Mouse (Mus musculus): ENCODE measurements around the gene Snx29. TPM values are rescaled to one million over a fixed set of nuclear protein-coding genes. Genes with fewer than 3 reads are reported as not detected.
A peak's percentile ranks its signal among the peaks of the same experiment; 100 is the strongest.

The Snx29 gene
- total and polyA plus RNA-seq, 3 experiments = 1.2 to 3.2 (median 3.1) TPM

GRCm38 (mm10) chr16:11659111-11659720 lies 336.5 kb downstream of the Snx29 start (continued):
- TF ChIP-seq IRF4 (IDR thresholded peaks at IDR 0.05; ENCODE audit: low read depth, low read length) (peak; percentile 80), ZC3H11A (IDR thresholded peaks at IDR 0.05; ENCODE audit: low read depth, low read length) (no peak), NELFE (IDR thresholded peaks at IDR 0.05; ENCODE audit: low read depth, low read length) (0 out of 2 replicates have a peak, but pooled peaks have one; percentile 34), TCF12 (IDR thresholded peaks at IDR 0.05; ENCODE audit: low read depth, low read length) (peak; percentile 55; the same call in 1 of the 2 replicates), NRF1 (IDR thresholded peaks at IDR 0.05; ENCODE audit: low read depth, low read length) (peak; percentile 22; the same call in 1 of the 2 replicates), RCOR1 (conservative IDR thresholded peaks at IDR 0.05; ENCODE audit: low read depth, low read length) (peak; percentile 22; the same call in 1 of the 2 replicates), ELF1 (IDR thresholded peaks at IDR 0.05; ENCODE audit: low read depth, low read length) (no peak), E2F4 (IDR thresholded peaks at IDR 0.05; ENCODE audit: insufficient replicate concordance, low read depth, low read length) (no peak), CHD1 (IDR thresholded peaks at IDR 0.05; ENCODE audit: low read depth, low read length) (no peak), CHD2 (IDR thresholded peaks at IDR 0.05; ENCODE audit: low read length) (peak; percentile 25; the same call in 1 of the 2 replicates), TBP (conservative IDR thresholded peaks at IDR 0.05; ENCODE audit: low read depth, low read length) (peak; percentile 61; the same call in 1 of the 2 replicates), MXI1 (IDR thresholded peaks at IDR 0.05; ENCODE audit: low read depth, low read length) (no peak), JUN (IDR thresholded peaks at IDR 0.05; ENCODE audit: insufficient read depth, low read depth, low read length) (peak; percentile 50; the same call in 1 of the 2 replicates)

DNA sequence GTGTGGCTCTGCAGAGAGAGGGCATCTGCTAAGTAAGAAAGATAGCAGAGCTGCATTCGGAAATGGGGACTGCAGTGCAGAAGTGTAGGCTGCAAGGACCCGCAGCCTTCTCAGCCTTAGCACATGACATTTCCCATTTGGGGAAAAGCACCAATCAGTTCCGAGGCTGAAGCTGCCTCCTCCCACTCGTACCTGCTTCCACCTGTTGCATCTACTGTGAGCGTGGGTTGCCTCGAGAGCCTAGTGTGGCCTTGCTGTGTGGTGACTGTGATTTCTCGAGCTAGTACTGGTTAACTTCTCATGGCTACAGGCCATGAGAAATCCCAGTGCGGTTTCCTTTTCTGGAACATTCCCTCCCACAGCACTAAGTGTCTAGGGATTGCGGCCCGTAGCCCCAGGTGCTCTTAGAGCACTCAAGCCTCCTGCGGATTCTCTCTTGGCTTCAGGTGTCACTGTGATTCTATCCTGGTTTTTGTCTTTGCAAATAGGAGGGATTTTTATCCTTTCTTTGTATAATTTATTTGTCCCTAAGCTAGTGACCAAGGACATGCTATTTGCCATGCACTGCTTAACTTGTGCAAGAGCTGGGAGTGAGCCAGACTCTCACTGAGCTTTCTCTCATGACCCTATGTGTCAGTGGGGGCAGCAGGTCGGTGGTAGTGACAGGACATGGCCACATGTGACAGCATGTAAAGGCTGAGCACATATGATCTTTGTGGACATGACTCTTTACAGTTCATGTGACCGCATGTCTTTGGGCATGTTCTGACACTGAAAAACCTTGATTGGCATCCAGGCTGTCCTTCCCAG lies 342.4 kb downstream of the Snx29 start:
- no peak overlapping the region for H3K4me3 ChIP-seq (replicated peaks in 1 of 3; ENCODE audit: low read depth in 2 of 3, low read length in 2 of 3, poor library complexity in 1 of 3)
- dilution Hi-C loops (cut with MboI; ENCODE audit: extremely low pct_ligation_motif_present, extremely low pct_unique_long_range_greater_than_20kb, low sequenced_read_pairs) = no loop called here
- H3K4me2 ChIP-seq (ENCODE audit: insufficient read depth, low read depth, poor library complexity, severe bottlenecking) = no peak overlapping the region
- H3K27ac ChIP-seq (ENCODE audit: insufficient read depth, low read depth) = no peak overlapping the region
- H3K9me3 ChIP-seq (replicated peaks; ENCODE audit: low read length) = no peaks in the 10 kb centered on the region
- in situ Hi-C loops (cut with MboI; ENCODE audit: low pct_ligation_motif_present, low pct_unique_long_range_greater_than_20kb, low sequenced_read_pairs) = no loop called here
- peaks cover 0 to 8% of the 10 kb centered on the region in 2 experiments for H3K36me3 ChIP-seq (replicated peaks in 1 of 2; ENCODE audit: control insufficient read depth in 1 of 2, insufficient read depth in 1 of 2, low read length in 1 of 2)
- H3K4me1 ChIP-seq (ENCODE audit: control insufficient read depth in 1 of 2, insufficient read depth in 2 of 2) = peaks cover 11 to 64% of the 10 kb centered on the region in 2 experiments
- H3K27me3 ChIP-seq (replicated peaks) = no peaks in the 10 kb centered on the region
- H3K79me2 ChIP-seq (replicated peaks; ENCODE audit: control insufficient read depth, extremely low read depth, insufficient read depth, poor library complexity, severe bottlenecking) = no peaks in the 10 kb centered on the region
- TF ChIP-seq POLR2A (IDR thresholded peaks at IDR 0.05; ENCODE audit: low read depth, low read length) (no peak), ZKSCAN1 (IDR thresholded peaks at IDR 0.05; ENCODE audit: borderline replicate concordance, low read depth, low read length) (no peak)
- no peak for DNase-seq (ENCODE audit: extremely low read depth)
- H3K9ac ChIP-seq (ENCODE audit: insufficient read depth, low read depth) = no peak overlapping the region

GRCm38 (mm10) chr16:11665869-11666268 lies 343.2 kb downstream of the Snx29 start:
- peaks cover 0 to 7% of the 10 kb centered on the region in 2 experiments for H3K36me3 ChIP-seq (replicated peaks in 1 of 2; ENCODE audit: control insufficient read depth in 1 of 2, insufficient read depth in 1 of 2, low read length in 1 of 2)
- in situ Hi-C loops (cut with MboI; ENCODE audit: low pct_ligation_motif_present, low pct_unique_long_range_greater_than_20kb, low sequenced_read_pairs) = no loop called here
- no peaks in the 10 kb centered on the region for H3K79me2 ChIP-seq (replicated peaks; ENCODE audit: control insufficient read depth, extremely low read depth, insufficient read depth, poor library complexity, severe bottlenecking)
- H3K27ac ChIP-seq (ENCODE audit: insufficient read depth, low read depth) = no peak overlapping the region
- no peaks in the 10 kb centered on the region for H3K9me3 ChIP-seq (replicated peaks; ENCODE audit: low read length)
- no peak for DNase-seq (ENCODE audit: extremely low read depth)
- H3K9ac ChIP-seq (ENCODE audit: insufficient read depth, low read depth) = no peak overlapping the region
- dilution Hi-C loops (cut with MboI; ENCODE audit: extremely low pct_ligation_motif_present, extremely low pct_unique_long_range_greater_than_20kb, low sequenced_read_pairs) = no loop called here
- H3K27me3 ChIP-seq (replicated peaks) = no peaks in the 10 kb centered on the region
- H3K4me2 ChIP-seq (ENCODE audit: insufficient read depth, low read depth, poor library complexity, severe bottlenecking) = no peak overlapping the region
- H3K4me1 ChIP-seq (ENCODE audit: control insufficient read depth in 1 of 2, insufficient read depth in 2 of 2) = peaks cover 12 to 65% of the 10 kb centered on the region in 2 experiments; a peak in 3 of 4 replicates
- TF ChIP-seq HCFC1 (IDR thresholded peaks at IDR 0.05; ENCODE audit: low read depth, low read length) (no peak), TCF12 (IDR thresholded peaks at IDR 0.05; ENCODE audit: low read depth, low read length) (no peak)
- no peak overlapping the region for H3K4me3 ChIP-seq (replicated peaks in 1 of 3; ENCODE audit: low read depth in 2 of 3, low read length in 2 of 3, poor library complexity in 1 of 3)

Data from CH12.LX (cell line).